Mouse (Mus musculus): ENCODE results near the gene Atg101.

GRCm38 (mm10) chr15:101251930-101252329 lies 32.1 kb upstream of the Atg101 start:
- TF ChIP-seq CTCF (conservative IDR thresholded peaks at IDR 0.05; ENCODE audit: low read length) (no peak), POU5F1 (IDR thresholded peaks at IDR 0.05; ENCODE audit: borderline replicate concordance, low read length) (no peak), NANOG (IDR thresholded peaks at IDR 0.05; ENCODE audit: borderline replicate concordance, low read length) (no peak)
